Mouse (Mus musculus): ENCODE results near the gene Mlf1. TPM values are rescaled to one million over a fixed set of nuclear protein-coding genes. Genes with fewer than 3 reads are reported as not detected.

Gene Mlf1
- total RNA-seq, 2 experiments from 2014 or later: 0.75 to 1.4 TPM

Other genes with a start within 250 kb of the Mlf1 start
- gene Gm17402, start 1.1 kb downstream of the Mlf1 start, total RNA-seq (2021): not detected
- 10 to 100 TPM; 47.8 to 58.4 TPM for gene Gfm1, start 56.0 kb downstream of the Mlf1 start, total RNA-seq (2021)
- gene Lxn, start 89.8 kb downstream of the Mlf1 start, total RNA-seq (2021): 10 to 100 TPM; 41.9 to 46.4 TPM
- 1 to 10 TPM; 1.3 to 1.5 TPM for gene Rarres1, start 141.4 kb downstream of the Mlf1 start, total RNA-seq (2021)
- gene Mfsd1, start 208.6 kb downstream of the Mlf1 start, total RNA-seq (2021): 10 to 100 TPM; 38.6 to 41.7 TPM